Mouse (Mus musculus) lung, postnatal 0 days (tissue): Measurements from ENCODE around the gene Ubr1. TPM values are rescaled to one million over a fixed set of nuclear protein-coding genes. Genes with fewer than 3 reads are reported as not detected.

ENCODE experiments used
- ATAC-seq: fragments of 200-750 bp; cut with Nextera tagmentation; 2 replicates; pipeline ENCODE4 v1.8.0; 2017; ENCODE audit warnings: moderate library complexity
- DNase-seq: peaks from one replicate; pipeline ENCODE4 v3.0.0-alpha.2; 2016; ENCODE audit warnings: low spot score
- H3K27ac ChIP-seq: fragments of 300-500 bp; sonication (generic); 2 replicates; pipeline ENCODE4 v1.5.1; 2014; ENCODE audit warnings: antibody characterized with exemption, mild to moderate bottlenecking, low read length, mixed read lengths
- H3K27me3 ChIP-seq: fragments of 300-500 bp; sonication (generic); replicated peaks from 2 replicates; pipeline ENCODE4 v1.6.1; 2014; ENCODE audit warnings: low read length, mixed read lengths; ENCODE audit not compliant: insufficient read depth
- H3K36me3 ChIP-seq: fragments of 300-500 bp; sonication (generic); 2 replicates; pipeline ENCODE4 v1.6.1; 2014; ENCODE audit warnings: low read length, mixed read lengths; ENCODE audit not compliant: insufficient read depth
- H3K4me1 ChIP-seq: fragments of 300-500 bp; sonication (generic); 2 replicates; pipeline ENCODE4 v1.6.1; 2014; ENCODE audit warnings: antibody characterized with exemption, low read depth, low read length, mixed read lengths; ENCODE audit not compliant: insufficient read depth
- H3K4me2 ChIP-seq: fragments of 300-500 bp; sonication (generic); replicated peaks from 2 replicates; pipeline ENCODE4 v1.6.1; 2014; ENCODE audit warnings: low read depth, mild to moderate bottlenecking, low read length, moderate library complexity, mixed read lengths
- H3K4me3 ChIP-seq: fragments of 300-500 bp; sonication (generic); 2 replicates; pipeline ENCODE4 v1.5.1; 2014; ENCODE audit warnings: low read depth, low read length
- H3K9ac ChIP-seq: fragments of 300-500 bp; sonication (generic); replicated peaks from 2 replicates; pipeline ENCODE4 v1.6.1; 2014; ENCODE audit warnings: low read depth, mild to moderate bottlenecking
- H3K9me3 ChIP-seq: fragments of 300-500 bp; sonication (generic); 2 replicates; pipeline ENCODE4 v1.6.1; 2016; ENCODE audit warnings: low read length, mixed read lengths
- CTCF ChIP-seq: IDR thresholded peaks from 2 replicates; pipeline ENCODE4 v1.5.1; 2016; ENCODE audit warnings: antibody characterized with exemption, mild to moderate bottlenecking
- EP300 ChIP-seq: IDR thresholded peaks from 2 replicates; pipeline ENCODE4 v1.6.1; 2016; ENCODE audit warnings: antibody characterized with exemption, mild to moderate bottlenecking, control low read depth
- WGBS: fragments of 180-500 bp; shearing (Covaris S2); extraction: QIAGEN DNeasy Blood & Tissue Kit; methylation state at CpG from one replicate; pipeline ENCODE4 v1.1.7; 2014; 5-methylcytosine and 5-hydroxymethylcytosine counted together
- microRNA-seq: library from miRNA; unstranded; fragments of <30 nt; microRNA quantifications from one replicate; pipeline ENCODE4, GENCODE M21; 2016
- polyA plus RNA-seq: library from polyadenylated mRNA; unstranded; fragments of >200 nt; fragmentation: Nextera tagmentation; extraction: Ambion mirVana; gene quantifications from 2 replicates; pipeline ENCODE4 v1.2.1, GENCODE M21; 2015

Gene Ubr1
- polyA plus RNA-seq, 1 experiment from 2014 or later, result 25.1 TPM

DNA sequence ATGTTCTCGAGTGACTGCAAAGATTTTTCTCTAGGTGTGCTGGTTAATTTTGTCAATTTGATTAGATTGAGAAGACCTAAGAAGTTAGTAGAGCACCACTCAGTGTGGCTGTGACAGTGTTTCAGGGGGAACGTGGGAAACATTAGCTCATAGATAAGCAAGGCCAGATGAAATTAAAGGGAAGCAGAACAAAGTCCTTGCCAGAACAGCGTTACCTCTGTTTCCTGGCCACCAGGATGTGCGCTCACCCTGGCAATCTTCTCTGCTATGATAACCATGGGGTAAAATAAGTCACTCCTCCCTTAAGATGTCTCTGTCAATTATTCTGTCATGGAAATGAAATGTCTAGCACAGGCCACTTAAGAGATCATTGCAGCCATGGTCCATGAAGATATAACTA is 126.5 kb downstream of the Ubr1 start:
- 68% methylated on average over 4 of the region's 4 CpGs for WGBS

DNA sequence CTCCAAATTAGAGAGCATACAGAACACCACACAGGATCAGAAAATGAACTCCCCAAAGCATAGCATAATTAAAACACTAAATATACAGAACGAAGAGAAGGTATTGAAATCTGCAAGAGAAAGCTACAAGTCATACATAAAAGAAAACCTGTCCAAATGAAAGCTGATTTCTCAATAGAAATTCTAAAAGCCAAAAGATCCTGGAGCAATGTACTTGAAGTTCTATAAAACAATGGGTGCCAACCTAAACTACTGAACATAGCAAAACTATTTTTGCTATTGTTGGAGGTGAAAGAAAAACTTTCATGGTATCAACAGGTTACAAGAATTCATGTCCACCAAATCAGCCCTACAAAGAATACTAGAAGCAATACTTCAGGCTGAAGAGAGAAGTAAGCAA is 129.3 kb downstream of the Ubr1 start:
- Histone ChIP-seq H3K27ac (no peak overlapping the region), H3K4me1 (no peaks in the 10 kb centered on the region), H3K9ac (no peak overlapping the region), H3K4me2 (no peak overlapping the region), H3K27me3 (no peaks in the 10 kb centered on the region), H3K9me3 (0 out of 2 replicates have a peak, but pooled peaks cover 4% of the 10 kb centered on the region), H3K4me3 (no peak overlapping the region), H3K36me3 (no peaks in the 10 kb centered on the region)
- ATAC-seq (no peak), DNase-seq (no peak)
- 90% methylated on average over 1 of the region's 1 CpGs for WGBS
- TF ChIP-seq CTCF (no peak), EP300 (no peak)

More for the DNA sequence above, 126.5 kb downstream of the Ubr1 start:
- no peak overlapping the region for H3K4me3 ChIP-seq
- no peak for DNase-seq
- TF ChIP-seq CTCF, result no peak
- no peak for TF ChIP-seq EP300
- no peaks in the 10 kb centered on the region for H3K36me3 ChIP-seq
- no peak overlapping the region for H3K4me2 ChIP-seq
- H3K4me1 ChIP-seq, result no peaks in the 10 kb centered on the region
- H3K27ac ChIP-seq, result no peak overlapping the region
- H3K27me3 ChIP-seq, result no peaks in the 10 kb centered on the region
- H3K9ac ChIP-seq, result no peak overlapping the region
- no peaks in the 10 kb centered on the region for H3K9me3 ChIP-seq
- no peak for ATAC-seq

DNA sequence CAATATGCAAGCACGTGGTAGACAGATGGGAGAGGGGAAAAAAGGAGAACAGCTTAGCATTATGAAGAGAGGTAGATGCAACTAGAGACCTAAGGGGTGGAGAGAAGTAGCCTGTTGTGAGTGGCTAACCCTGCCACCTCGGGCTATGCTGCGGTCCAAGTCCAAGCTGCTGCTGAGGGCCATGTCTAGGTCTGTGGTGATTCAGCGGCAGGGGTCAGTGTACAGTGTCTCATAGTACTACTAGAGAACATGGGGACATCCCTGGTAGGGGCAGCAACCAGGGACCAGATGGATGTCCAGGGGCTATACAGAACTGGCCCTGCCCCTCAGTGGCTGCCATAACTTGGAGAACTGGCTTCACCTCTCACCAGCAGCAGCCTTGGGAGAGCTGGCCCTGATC is 135.3 kb downstream of the Ubr1 start:
- no peaks in the 10 kb centered on the region for H3K36me3 ChIP-seq
- H3K9ac ChIP-seq, result no peak overlapping the region
- no peaks in the 10 kb centered on the region for H3K27me3 ChIP-seq
- H3K4me2 ChIP-seq, result no peak overlapping the region
- 0 out of 2 replicates have a peak, but pooled peaks cover 4% of the 10 kb centered on the region for H3K9me3 ChIP-seq
- WGBS, result 100% methylated on average over 4 of the region's 4 CpGs
- H3K4me1 ChIP-seq, result no peaks in the 10 kb centered on the region
- ATAC-seq (no peak), DNase-seq (no peak)
- TF ChIP-seq CTCF (no peak), EP300 (no peak)
- no peak overlapping the region for H3K4me3 ChIP-seq
- H3K27ac ChIP-seq, result no peak overlapping the region

DNA sequence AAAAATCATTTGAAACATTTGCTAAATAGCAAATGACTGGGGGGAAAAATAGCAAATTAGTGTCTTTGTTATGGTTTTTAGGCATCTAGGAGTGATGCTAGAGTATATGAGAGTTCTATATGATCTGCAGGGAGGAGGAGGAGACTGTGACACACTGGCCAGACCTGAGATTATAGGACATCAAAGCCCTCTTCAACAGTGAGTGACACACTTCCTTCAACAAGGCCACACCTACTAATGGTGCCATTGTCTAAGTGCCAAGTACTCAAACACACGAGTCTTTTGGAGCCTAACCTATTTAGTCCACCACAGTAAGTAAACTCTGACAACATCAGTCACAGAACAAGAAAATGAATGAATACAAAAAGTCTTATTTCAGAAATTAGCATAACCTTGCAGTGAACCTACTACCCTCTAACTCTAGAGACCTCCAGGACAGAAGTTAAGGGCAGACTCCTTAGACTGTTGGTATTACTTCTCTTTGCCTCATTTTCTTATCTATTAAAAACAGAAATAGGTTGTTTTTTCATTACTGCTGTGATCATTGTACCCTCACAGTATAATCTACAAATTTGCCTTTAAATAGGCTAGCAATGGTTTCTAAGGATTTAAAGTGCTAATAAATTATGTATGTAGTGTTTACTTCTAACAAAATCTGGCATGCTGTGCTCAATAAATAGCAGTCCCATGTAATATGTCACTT is 143.4 kb downstream of the Ubr1 start:
- no peak for TF ChIP-seq EP300
- no peak for TF ChIP-seq CTCF
- Histone ChIP-seq H3K4me1 (no peaks in the 10 kb centered on the region), H3K4me3 (no peak overlapping the region), H3K27me3 (no peaks in the 10 kb centered on the region), H3K36me3 (no peaks in the 10 kb centered on the region), H3K9ac (no peak overlapping the region), H3K4me2 (no peak overlapping the region), H3K27ac (no peak overlapping the region), H3K9me3 (no peaks in the 10 kb centered on the region)
- 25% methylated on average over 1 of the region's 1 CpGs for WGBS
- DNase-seq, result peak; percentile 5
- ATAC-seq, result no peak

Small RNAs within 50 kb of the gene (microRNA-seq; reads per million reads assigned to microRNA genes)
- gene Gm44325, result not detected

Other genes with a start within 250 kb of the Ubr1 start
- 3.9 and 4.0 TPM in 2 replicates for gene Cdan1, start 120.6 kb downstream of the Ubr1 start, polyA plus RNA-seq
- 1.7 and 2.1 TPM in 2 replicates for gene Ttbk2, start 120.1 kb downstream of the Ubr1 start, polyA plus RNA-seq
- 13.2 and 13.5 TPM in 2 replicates for gene Tmem62, start 6.3 kb upstream of the Ubr1 start, polyA plus RNA-seq
- gene Ccndbp1, start 37.7 kb upstream of the Ubr1 start, polyA plus RNA-seq, result 55.6 and 56.8 TPM in 2 replicates
- gene Epb42, start 66.4 kb upstream of the Ubr1 start, polyA plus RNA-seq, result 1.4 and 2.3 TPM in 2 replicates
- gene Tgm5, start 115.1 kb upstream of the Ubr1 start, polyA plus RNA-seq, result 0.07 TPM in 2 replicates
- not detected in 2 replicates for gene Tgm7, start 139.1 kb upstream of the Ubr1 start, polyA plus RNA-seq
- 12.7 and 13.5 TPM in 2 replicates for gene Adal, start 169.7 kb upstream of the Ubr1 start, polyA plus RNA-seq
- gene Lcmt2, start 169.9 kb upstream of the Ubr1 start, polyA plus RNA-seq, result 19.3 and 21.8 TPM in 2 replicates
- 18.6 and 22.0 TPM in 2 replicates for gene Tubgcp4, start 199.9 kb upstream of the Ubr1 start, polyA plus RNA-seq
- 7.8 and 8.6 TPM in 2 replicates for gene Zscan29, start 200.4 kb upstream of the Ubr1 start, polyA plus RNA-seq